Mouse (Mus musculus): ENCODE measurements around the gene Gm20671. TPM values are rescaled to one million over a fixed set of nuclear protein-coding genes. Genes with fewer than 3 reads are reported as not detected.
"Not testable (repeated sequence)": the region's sequence is repeated elsewhere in the genome, so short reads cannot be mapped to it uniquely, and the experiment has no call there.

Gene Gm20671
- polyA plus RNA-seq, 1 experiment from 2014 or later, result not detected

GRCm38 (mm10) chr5:32828766-32829165, 1.9 kb upstream of the Gm20671 start:
- H3K9me3 ChIP-seq (replicated peaks; ENCODE audit: control insufficient read depth, low read length, poor library complexity, severe bottlenecking); H3K27me3 ChIP-seq (ENCODE audit: control insufficient read depth, insufficient read depth, low read depth, low read length); H3K4me3 ChIP-seq (ENCODE audit: low read depth, low read length); ATAC-seq; H3K4me1 ChIP-seq (ENCODE audit: control insufficient read depth, insufficient read depth, low read length); H3K9ac ChIP-seq (ENCODE audit: low read depth, low read length); H3K27ac ChIP-seq (ENCODE audit: low read length); H3K4me2 ChIP-seq (ENCODE audit: low read length): not testable (repeated sequence)
- peaks cover 23% of the 10 kb centered on the region for H3K36me3 ChIP-seq (ENCODE audit: control insufficient read depth, insufficient read depth, low read length)
- WGBS, result 94% methylated on average over 1 of the region's 1 CpGs

- ATAC-seq, result no peak
- Histone ChIP-seq H3K9me3 (replicated peaks; ENCODE audit: control insufficient read depth, low read length, poor library complexity, severe bottlenecking) (no peaks in the 10 kb centered on the region), H3K27me3 (ENCODE audit: control insufficient read depth, insufficient read depth, low read depth, low read length) (no peaks in the 10 kb centered on the region), H3K4me2 (ENCODE audit: low read length) (no peak overlapping the region), H3K4me1 (ENCODE audit: control insufficient read depth, insufficient read depth, low read length) (no peaks in the 10 kb centered on the region), H3K9ac (ENCODE audit: low read depth, low read length) (no peak overlapping the region), H3K36me3 (ENCODE audit: control insufficient read depth, insufficient read depth, low read length) (peaks cover 11% of the 10 kb centered on the region; the same call in 1 of the 2 replicates), H3K27ac (ENCODE audit: low read length) (no peak overlapping the region), H3K4me3 (ENCODE audit: low read depth, low read length) (no peak overlapping the region)
- WGBS, result 95% methylated on average over 8 of the region's 8 CpGs
These were observed 6.4 kb downstream of the Gm20671 start for GRCm38 (mm10) chr5:32820471-32820870.

DNA sequence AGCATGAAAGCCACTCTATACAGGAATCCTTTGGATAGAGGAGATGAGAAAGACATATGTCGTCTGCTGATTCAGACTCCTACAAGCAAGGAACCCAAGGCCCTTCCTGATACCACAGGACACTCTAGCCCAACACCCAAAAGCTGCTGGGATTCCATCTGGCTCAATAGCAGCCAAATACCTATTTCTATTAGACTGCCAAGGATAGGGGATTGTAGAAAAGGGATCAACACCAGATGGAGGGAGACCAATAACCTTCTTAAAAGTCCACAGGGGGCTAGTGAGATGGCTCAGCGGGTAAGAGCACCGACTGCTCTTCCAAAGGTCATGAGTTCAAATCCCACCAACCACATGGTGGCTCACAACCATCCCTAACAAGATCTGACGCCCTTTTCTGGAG, 11.5 kb downstream of the Gm20671 start:
- peaks cover 8% of the 10 kb centered on the region; the same call in 1 of the 2 replicates for H3K36me3 ChIP-seq (ENCODE audit: control insufficient read depth, insufficient read depth, low read length)

GRCm38 (mm10) chr5:32786454-32786853, 40.5 kb downstream of the Gm20671 start:
- H3K27ac ChIP-seq (ENCODE audit: low read length), result not testable (repeated sequence)

More for the DNA sequence above, 11.5 kb downstream of the Gm20671 start:
- Histone ChIP-seq H3K27me3 (ENCODE audit: control insufficient read depth, insufficient read depth, low read depth, low read length) (no peaks in the 10 kb centered on the region), H3K4me2 (ENCODE audit: low read length) (no peak overlapping the region), H3K27ac (ENCODE audit: low read length) (no peak overlapping the region), H3K4me3 (ENCODE audit: low read depth, low read length) (no peak overlapping the region), H3K4me1 (ENCODE audit: control insufficient read depth, insufficient read depth, low read length) (no peaks in the 10 kb centered on the region), H3K9me3 (replicated peaks; ENCODE audit: control insufficient read depth, low read length, poor library complexity, severe bottlenecking) (no peaks in the 10 kb centered on the region), H3K9ac (ENCODE audit: low read depth, low read length) (no peak overlapping the region)
- no peak for ATAC-seq
- WGBS, result 96% methylated on average over 4 of the region's 4 CpGs

DNA sequence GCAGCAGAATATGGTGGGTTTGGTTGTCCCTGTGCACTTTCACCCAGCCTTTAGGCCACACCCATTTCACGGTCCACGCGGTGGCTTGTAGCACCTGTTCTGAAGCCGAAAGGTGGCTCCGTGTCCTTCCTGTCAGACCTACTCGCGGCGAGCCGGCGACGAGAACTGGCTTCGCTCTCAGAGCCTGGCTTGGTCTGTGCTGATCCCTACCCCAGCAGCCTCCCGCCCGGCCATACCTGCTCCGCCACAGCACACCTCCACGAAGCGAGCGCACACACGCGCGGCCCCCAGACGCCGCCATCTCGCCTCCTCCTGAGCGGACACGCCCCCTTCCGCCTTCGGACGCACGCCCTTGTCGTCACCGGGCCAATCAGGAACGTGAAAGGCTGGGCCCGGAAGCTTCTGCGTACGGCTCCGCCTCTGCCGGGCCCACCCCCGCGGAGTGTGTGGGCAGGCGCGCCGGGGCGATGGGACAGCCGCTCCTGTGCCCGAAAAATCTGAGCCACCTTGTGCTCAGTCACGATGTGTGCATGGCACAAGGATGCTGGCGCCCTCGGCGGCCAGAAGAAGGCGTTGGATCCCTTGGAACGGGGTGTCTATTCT, 41.5 kb downstream of the Gm20671 start, which contains the start of gene Pisd:
Pisd (minus strand) TSS at position 334 of the 603 bp plus-strand sequence.
- Histone ChIP-seq H3K27me3 (ENCODE audit: control insufficient read depth, insufficient read depth, low read depth, low read length) (no peaks in the 10 kb centered on the region), H3K9ac (ENCODE audit: low read depth, low read length) (peak within 1 kb of the TSS; percentile 76), H3K36me3 (ENCODE audit: control insufficient read depth, insufficient read depth, low read length) (no peaks in the 10 kb centered on the region; the same call in 1 of the 2 replicates), H3K27ac (ENCODE audit: low read length) (peak within 1 kb of the TSS; percentile 90), H3K4me3 (ENCODE audit: low read depth, low read length) (peak within 1 kb of the TSS; percentile 86), H3K4me1 (ENCODE audit: control insufficient read depth, insufficient read depth, low read length) (peaks cover 17% of the 10 kb centered on the region), H3K4me2 (ENCODE audit: low read length) (peak within 1 kb of the TSS; percentile 88), H3K9me3 (replicated peaks; ENCODE audit: control insufficient read depth, low read length, poor library complexity, severe bottlenecking) (no peaks in the 10 kb centered on the region)
- ATAC-seq, result peak; percentile 99
- WGBS, result under 1% methylated on average over 51 of the region's 52 CpGs

More at GRCm38 (mm10) chr5:32786454-32786853, 40.5 kb downstream of the Gm20671 start:
- not testable (repeated sequence) for ATAC-seq; H3K9ac ChIP-seq (ENCODE audit: low read depth, low read length); H3K4me2 ChIP-seq (ENCODE audit: low read length); H3K9me3 ChIP-seq (replicated peaks; ENCODE audit: control insufficient read depth, low read length, poor library complexity, severe bottlenecking); H3K36me3 ChIP-seq (ENCODE audit: control insufficient read depth, insufficient read depth, low read length); H3K27me3 ChIP-seq (ENCODE audit: control insufficient read depth, insufficient read depth, low read depth, low read length); H3K4me3 ChIP-seq (ENCODE audit: low read depth, low read length)
- H3K4me1 ChIP-seq (ENCODE audit: control insufficient read depth, insufficient read depth, low read length), result peaks cover 17% of the 10 kb centered on the region
- WGBS, result 69% methylated on average over 1 of the region's 1 CpGs

GRCm38 (mm10) chr5:32784726-32785125, 42.2 kb downstream of the Gm20671 start:
- Histone ChIP-seq H3K4me1 (ENCODE audit: control insufficient read depth, insufficient read depth, low read length) (peaks cover 17% of the 10 kb centered on the region), H3K4me3 (ENCODE audit: low read depth, low read length) (peak overlapping the region; percentile 86), H3K27ac (ENCODE audit: low read length) (peak overlapping the region; percentile 90), H3K27me3 (ENCODE audit: control insufficient read depth, insufficient read depth, low read depth, low read length) (no peaks in the 10 kb centered on the region), H3K36me3 (ENCODE audit: control insufficient read depth, insufficient read depth, low read length) (no peaks in the 10 kb centered on the region; the same call in 1 of the 2 replicates), H3K9ac (ENCODE audit: low read depth, low read length) (peak overlapping the region; percentile 76), H3K4me2 (ENCODE audit: low read length) (peak overlapping the region; percentile 88), H3K9me3 (replicated peaks; ENCODE audit: control insufficient read depth, low read length, poor library complexity, severe bottlenecking) (no peaks in the 10 kb centered on the region)
- WGBS, result 26% methylated on average over 5 of the region's 5 CpGs
- ATAC-seq, result no peak

DNA sequence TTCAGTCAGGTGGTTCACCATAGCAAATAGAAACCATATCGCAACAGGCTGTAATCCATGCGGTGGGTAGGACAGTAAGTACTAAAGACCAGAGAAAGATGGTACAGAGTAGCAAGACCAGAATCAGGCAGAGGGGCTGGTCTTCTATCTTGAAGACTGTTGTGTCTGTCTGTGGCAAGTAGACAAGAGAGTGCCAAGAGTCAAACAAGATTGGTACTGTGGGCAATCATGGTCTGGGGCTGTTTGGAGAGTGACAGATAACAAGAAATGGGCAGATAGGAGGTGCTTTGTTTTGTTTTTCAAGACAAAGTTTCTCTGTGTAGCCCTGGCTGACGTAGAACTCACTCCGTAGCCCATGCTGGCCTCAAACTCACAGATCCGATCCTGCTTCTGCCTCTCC, 45.3 kb downstream of the Gm20671 start:
- Histone ChIP-seq H3K9ac (ENCODE audit: low read depth, low read length) (no peak overlapping the region), H3K4me1 (ENCODE audit: control insufficient read depth, insufficient read depth, low read length) (peaks cover 17% of the 10 kb centered on the region), H3K36me3 (ENCODE audit: control insufficient read depth, insufficient read depth, low read length) (no peaks in the 10 kb centered on the region), H3K27me3 (ENCODE audit: control insufficient read depth, insufficient read depth, low read depth, low read length) (no peaks in the 10 kb centered on the region), H3K4me3 (ENCODE audit: low read depth, low read length) (no peak overlapping the region), H3K27ac (ENCODE audit: low read length) (no peak overlapping the region), H3K4me2 (ENCODE audit: low read length) (no peak overlapping the region), H3K9me3 (replicated peaks; ENCODE audit: control insufficient read depth, low read length, poor library complexity, severe bottlenecking) (no peaks in the 10 kb centered on the region)
- 96% methylated on average over 5 of the region's 5 CpGs for WGBS
- no peak for ATAC-seq

DNA sequence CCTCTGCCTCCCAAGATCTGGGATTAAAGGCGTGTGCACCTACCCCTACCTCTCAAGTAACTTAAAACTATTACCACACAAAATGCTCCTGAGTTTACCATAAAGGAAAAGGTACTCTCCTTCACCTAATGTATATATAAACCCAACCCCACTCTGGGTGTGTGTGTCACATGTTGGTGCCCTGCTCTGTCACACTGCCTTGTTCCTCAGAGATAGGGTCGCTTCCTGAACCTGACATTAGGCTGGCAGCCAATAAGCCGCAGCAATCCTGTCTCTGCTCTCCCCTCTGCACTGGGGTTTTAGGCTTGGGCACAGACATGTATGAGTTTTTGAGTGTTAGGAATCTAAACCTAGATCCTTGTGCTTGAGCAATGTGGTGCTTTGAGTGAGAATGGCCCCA, 48.7 kb downstream of the Gm20671 start:
- WGBS, result 96% methylated on average over 3 of the region's 3 CpGs
- Histone ChIP-seq H3K4me1 (ENCODE audit: control insufficient read depth, insufficient read depth, low read length) (no peaks in the 10 kb centered on the region), H3K36me3 (ENCODE audit: control insufficient read depth, insufficient read depth, low read length) (peaks cover 8% of the 10 kb centered on the region), H3K9me3 (replicated peaks; ENCODE audit: control insufficient read depth, low read length, poor library complexity, severe bottlenecking) (no peaks in the 10 kb centered on the region), H3K27ac (ENCODE audit: low read length) (no peak overlapping the region), H3K4me3 (ENCODE audit: low read depth, low read length) (no peak overlapping the region), H3K9ac (ENCODE audit: low read depth, low read length) (no peak overlapping the region), H3K27me3 (ENCODE audit: control insufficient read depth, insufficient read depth, low read depth, low read length) (no peaks in the 10 kb centered on the region), H3K4me2 (ENCODE audit: low read length) (no peak overlapping the region)
- no peak for ATAC-seq

DNA sequence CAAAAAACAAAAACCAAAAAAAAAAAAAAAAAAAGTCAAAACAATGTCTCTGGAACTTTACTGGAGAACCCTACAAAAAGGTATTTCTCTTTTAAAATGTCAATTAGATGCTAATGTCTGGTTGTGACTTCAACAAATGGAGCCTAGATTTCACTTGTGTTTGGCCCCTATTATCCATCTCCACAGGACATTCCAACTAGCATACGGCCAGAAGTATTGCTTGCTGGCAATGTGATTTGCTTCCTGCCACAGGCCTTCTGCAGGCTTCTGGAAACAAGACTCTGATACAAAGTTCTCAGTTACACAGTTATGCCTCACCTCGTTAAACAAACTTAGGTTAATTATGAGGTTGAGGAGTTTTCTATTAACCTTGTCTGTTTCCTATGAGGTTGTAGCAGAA, 54.5 kb downstream of the Gm20671 start:
- no peak overlapping the region for H3K4me2 ChIP-seq (ENCODE audit: low read length)
- no peak overlapping the region for H3K9ac ChIP-seq (ENCODE audit: low read depth, low read length)
- H3K27me3 ChIP-seq (ENCODE audit: control insufficient read depth, insufficient read depth, low read depth, low read length), result no peaks in the 10 kb centered on the region
- H3K36me3 ChIP-seq (ENCODE audit: control insufficient read depth, insufficient read depth, low read length), result peaks cover 13% of the 10 kb centered on the region
- no peak overlapping the region for H3K27ac ChIP-seq (ENCODE audit: low read length)
- 81% methylated on average over 2 of the region's 2 CpGs for WGBS
- no peak for ATAC-seq
- H3K9me3 ChIP-seq (replicated peaks; ENCODE audit: control insufficient read depth, low read length, poor library complexity, severe bottlenecking), result no peaks in the 10 kb centered on the region
- H3K4me3 ChIP-seq (ENCODE audit: low read depth, low read length), result no peak overlapping the region
- no peaks in the 10 kb centered on the region for H3K4me1 ChIP-seq (ENCODE audit: control insufficient read depth, insufficient read depth, low read length)
